Mouse (Mus musculus): ENCODE measurements at regions not wholly inside any gene's neighbourhood (a gene's known extent, or its start where the extent isn't known, plus 50 kb on each side); places are given as distances from the start of the nearest gene placed in this dataset.

DNA sequence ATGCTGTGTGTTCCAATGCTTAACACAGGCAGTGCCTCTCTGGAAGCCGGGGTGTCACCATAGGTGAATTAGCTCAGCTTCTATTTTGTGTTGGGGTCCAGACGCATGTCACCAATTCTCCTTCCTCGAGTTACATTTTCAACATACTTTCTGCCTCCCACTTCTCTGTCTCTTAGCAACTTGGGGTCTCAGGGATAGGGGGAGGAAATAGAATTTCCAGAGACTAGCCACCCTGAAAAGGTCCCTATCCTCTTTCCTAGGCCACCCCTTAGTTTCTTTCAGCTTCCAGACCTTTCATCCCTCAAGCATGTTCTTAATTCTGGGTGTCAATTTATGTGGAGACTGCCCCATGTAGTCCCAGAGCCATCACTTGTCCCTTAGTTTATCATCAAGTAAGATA lies 135.6 kb downstream of the Kcna5 start:
- no peak for DNase-seq (ENCODE audit: low read depth)

DNA sequence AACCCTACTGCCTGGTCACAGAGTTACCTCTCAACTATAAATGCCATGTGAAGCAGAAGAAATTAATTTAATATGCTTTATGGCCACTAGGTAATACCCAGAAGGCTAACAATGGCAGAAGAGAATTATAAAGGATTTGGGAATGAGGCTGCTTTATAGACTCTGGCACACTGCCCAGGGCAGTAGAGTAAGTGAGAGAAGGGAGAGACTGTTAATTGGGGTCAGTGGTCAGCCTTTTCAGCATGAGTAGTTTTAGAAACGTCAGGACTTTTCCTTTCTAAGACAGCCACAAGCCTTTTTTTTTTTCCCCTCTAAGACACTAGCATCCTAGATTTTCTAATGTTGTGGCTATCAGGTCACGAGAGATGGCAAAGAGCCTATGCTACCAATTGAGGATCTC lies 136.6 kb downstream of the Kcna5 start:
- peak; percentile 60 for DNase-seq (ENCODE audit: low read depth)
- TF ChIP-seq POLR2A (IDR thresholded peaks at IDR 0.05; ENCODE audit: borderline replicate concordance, extremely low read depth, insufficient read depth, insufficient read length, poor library complexity, severe bottlenecking): no peak
- TF ChIP-seq CTCF (IDR thresholded peaks at IDR 0.05; ENCODE audit: borderline replicate concordance, extremely low read depth, insufficient read depth, insufficient read length): no peak

More for the DNA sequence above, 135.6 kb downstream of the Kcna5 start:
- TF ChIP-seq POLR2A (IDR thresholded peaks at IDR 0.05; ENCODE audit: borderline replicate concordance, extremely low read depth, insufficient read depth, insufficient read length, poor library complexity, severe bottlenecking): no peak
- no peak for TF ChIP-seq CTCF (IDR thresholded peaks at IDR 0.05; ENCODE audit: borderline replicate concordance, extremely low read depth, insufficient read depth, insufficient read length)

DNA sequence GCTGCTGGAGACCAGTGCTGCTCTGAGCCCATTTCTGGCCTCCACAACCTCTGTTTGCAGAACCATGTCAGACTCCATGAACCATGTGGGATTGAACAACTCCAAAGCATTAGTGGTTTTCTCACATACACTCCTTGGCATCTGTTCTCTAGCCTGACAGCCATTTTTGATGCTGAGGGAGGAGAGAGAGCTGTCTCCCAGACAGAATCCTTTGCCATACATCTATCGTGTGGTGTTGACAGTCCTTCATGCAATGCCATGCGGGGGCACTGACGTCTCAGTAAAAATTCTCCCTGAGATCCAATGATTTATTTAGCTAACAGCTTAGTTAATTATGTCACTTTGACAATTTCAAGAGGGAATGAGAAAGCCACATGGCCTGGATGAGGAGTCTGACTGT lies 140.2 kb downstream of the Kcna5 start:
- TF ChIP-seq CTCF (IDR thresholded peaks at IDR 0.05; ENCODE audit: borderline replicate concordance, extremely low read depth, insufficient read depth, insufficient read length) (no peak), POLR2A (IDR thresholded peaks at IDR 0.05; ENCODE audit: borderline replicate concordance, extremely low read depth, insufficient read depth, insufficient read length, poor library complexity, severe bottlenecking) (no peak)
- DNase-seq (ENCODE audit: low read depth): peak; percentile 61

DNA sequence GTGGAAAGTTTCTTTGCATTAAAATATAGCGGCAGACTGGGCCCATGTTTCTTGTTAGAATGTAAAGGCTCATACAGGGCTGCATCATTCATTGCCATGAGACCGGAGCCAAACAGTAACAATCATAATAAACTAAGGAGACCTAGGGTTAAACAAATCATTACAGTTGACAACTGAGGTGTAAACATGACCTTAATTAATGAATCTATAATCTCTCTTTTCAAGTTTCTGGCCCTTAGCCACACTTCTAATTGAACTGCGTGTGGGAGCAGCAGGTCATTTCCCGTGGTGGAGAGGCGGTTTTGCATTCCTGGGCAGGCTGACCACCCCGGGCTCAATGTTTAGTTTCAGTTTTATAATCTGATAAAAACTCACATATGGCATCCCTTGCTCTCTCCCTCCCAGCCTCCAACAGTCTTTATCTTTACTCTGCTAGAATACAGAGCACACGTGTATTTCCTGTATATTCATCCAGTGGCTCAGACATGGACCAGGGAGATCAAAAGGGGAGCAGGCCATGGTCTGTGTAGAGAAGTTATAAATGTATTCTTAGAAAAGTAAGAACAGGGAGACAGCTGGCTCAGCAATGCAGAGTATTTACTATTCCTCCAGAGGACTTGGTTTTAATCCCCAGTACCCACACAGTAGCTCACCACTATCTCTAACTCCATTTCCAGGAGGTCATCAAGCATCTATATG lies 141.0 kb downstream of the Kcna5 start:
- TF ChIP-seq POLR2A (IDR thresholded peaks at IDR 0.05; ENCODE audit: borderline replicate concordance, extremely low read depth, insufficient read depth, insufficient read length, poor library complexity, severe bottlenecking) (no peak), CTCF (IDR thresholded peaks at IDR 0.05; ENCODE audit: borderline replicate concordance, extremely low read depth, insufficient read depth, insufficient read length) (no peak)
- DNase-seq (ENCODE audit: low read depth): peak; percentile 68

DNA sequence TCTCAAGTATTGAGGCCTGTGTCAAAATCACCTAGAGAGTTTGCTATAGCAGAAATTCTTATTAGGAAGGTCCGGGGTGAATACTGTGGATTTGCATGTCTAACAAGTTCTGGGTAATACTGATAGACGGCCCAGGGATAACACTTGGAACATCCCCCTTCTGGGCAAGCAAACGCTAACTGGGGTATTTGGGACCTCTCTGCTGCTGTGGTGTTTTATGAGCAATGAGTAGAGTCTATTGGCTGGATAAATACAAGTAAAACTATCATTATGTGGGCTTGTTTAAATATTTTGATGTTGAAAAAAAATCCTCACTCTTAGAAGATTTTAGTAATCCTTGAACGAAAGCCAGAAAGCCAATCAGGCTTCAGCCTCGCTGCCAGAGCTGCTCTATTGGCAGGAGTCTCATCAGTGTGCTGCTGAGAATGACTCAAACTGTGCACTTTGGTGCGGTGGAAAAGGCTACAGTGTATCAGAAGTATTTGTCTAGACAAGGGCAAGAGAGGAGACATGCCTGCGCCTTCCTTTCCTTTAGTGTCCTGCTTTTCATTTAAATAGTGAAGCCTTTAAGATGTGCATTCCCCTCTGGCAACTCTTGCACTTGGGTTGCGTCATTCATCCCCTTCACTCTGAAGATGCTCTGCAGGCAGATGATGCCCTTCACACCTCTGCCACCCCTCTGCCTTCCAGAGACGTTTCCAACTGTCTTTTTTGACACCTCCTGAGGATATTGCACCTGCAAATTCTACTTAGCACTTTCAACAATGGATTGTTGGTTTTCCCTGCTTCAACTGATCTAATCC lies 150.8 kb downstream of the Kcna5 start:
- DNase-seq (ENCODE audit: low read depth): peak; percentile 59
- no peak for TF ChIP-seq POLR2A (IDR thresholded peaks at IDR 0.05; ENCODE audit: borderline replicate concordance, extremely low read depth, insufficient read depth, insufficient read length, poor library complexity, severe bottlenecking)
- TF ChIP-seq CTCF (IDR thresholded peaks at IDR 0.05; ENCODE audit: borderline replicate concordance, extremely low read depth, insufficient read depth, insufficient read length): no peak

DNA sequence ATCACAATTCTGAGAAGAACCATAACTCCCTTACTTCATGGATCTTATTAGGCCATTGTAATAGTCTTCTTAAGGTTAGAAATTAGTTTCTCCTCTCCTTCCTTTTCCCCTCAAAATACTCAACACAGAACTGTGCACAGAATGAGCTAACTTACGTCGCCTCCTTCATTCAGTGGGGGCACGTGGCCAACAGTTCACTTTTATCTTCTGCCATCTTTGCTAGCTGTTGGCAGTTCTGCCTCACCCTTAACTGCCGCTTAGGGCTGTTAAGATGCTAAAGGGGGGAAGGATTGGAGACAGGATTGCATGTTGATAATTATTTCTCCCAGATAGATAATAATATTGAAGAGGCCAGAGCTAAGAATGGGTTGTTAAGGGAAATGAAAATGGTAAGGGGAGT lies 158.0 kb downstream of the Kcna5 start:
- peak; percentile 73 for DNase-seq (ENCODE audit: low read depth)
- TF ChIP-seq CTCF (IDR thresholded peaks at IDR 0.05; ENCODE audit: borderline replicate concordance, extremely low read depth, insufficient read depth, insufficient read length): no peak
- TF ChIP-seq POLR2A (IDR thresholded peaks at IDR 0.05; ENCODE audit: borderline replicate concordance, extremely low read depth, insufficient read depth, insufficient read length, poor library complexity, severe bottlenecking): no peak

DNA sequence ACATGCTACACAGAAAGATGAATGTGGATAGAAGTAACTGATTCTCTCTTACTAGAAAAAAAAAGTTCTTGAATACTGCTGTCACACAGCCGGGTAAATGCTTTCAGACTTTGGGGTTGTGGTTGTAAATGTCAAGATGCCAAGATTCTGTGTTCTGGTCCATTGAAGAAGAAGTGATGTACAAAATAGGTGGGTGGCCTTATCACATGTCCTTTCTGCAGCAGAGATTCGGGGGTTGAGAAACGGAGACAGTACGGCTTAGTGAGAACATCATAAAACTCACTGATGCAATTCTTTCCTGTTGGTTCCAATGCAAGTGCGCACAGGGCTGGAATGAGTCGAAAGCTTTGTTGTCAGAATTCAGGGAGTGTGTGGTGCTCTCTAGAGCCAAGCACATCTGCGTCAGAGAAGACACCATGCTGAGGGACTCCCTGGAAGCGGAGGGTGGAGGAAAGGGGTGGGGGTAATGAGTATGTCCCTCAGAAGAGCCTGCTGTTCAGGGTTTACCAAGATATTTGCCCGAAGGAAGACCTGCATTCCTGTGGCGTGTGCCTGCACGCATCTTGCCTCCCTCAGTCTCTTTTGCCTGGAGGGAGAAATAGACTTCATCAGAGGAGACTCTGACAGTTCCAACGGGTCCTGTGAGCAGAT lies 160.1 kb downstream of the Kcna5 start:
- TF ChIP-seq CTCF (IDR thresholded peaks at IDR 0.05; ENCODE audit: borderline replicate concordance, extremely low read depth, insufficient read depth, insufficient read length): no peak
- no peak for TF ChIP-seq POLR2A (IDR thresholded peaks at IDR 0.05; ENCODE audit: borderline replicate concordance, extremely low read depth, insufficient read depth, insufficient read length, poor library complexity, severe bottlenecking)
- DNase-seq (ENCODE audit: low read depth): no peak

DNA sequence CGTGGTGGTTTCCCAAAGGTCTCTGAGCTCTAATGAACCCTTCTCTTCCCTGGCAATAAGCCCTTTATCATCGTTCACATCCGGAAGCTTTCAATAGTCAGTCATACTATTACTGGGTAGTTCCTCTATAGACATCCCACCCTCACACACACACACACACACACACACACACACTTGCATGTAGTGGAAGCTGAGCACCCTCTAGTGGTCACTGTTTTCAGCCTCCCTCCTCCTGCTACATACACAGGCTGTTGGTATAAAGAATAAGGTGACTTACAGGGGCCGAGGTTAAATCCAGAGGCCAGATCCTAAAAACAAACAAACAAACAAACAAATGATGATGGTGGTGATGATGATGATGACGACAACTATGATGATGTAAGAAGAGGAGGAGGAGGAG lies 163.2 kb downstream of the Kcna5 start:
- peak; percentile 82 for DNase-seq (ENCODE audit: low read depth)
- TF ChIP-seq POLR2A (IDR thresholded peaks at IDR 0.05; ENCODE audit: borderline replicate concordance, extremely low read depth, insufficient read depth, insufficient read length, poor library complexity, severe bottlenecking) (no peak), CTCF (IDR thresholded peaks at IDR 0.05; ENCODE audit: borderline replicate concordance, extremely low read depth, insufficient read depth, insufficient read length) (peak; percentile 69; the same call in 1 of the 2 replicates)

DNA sequence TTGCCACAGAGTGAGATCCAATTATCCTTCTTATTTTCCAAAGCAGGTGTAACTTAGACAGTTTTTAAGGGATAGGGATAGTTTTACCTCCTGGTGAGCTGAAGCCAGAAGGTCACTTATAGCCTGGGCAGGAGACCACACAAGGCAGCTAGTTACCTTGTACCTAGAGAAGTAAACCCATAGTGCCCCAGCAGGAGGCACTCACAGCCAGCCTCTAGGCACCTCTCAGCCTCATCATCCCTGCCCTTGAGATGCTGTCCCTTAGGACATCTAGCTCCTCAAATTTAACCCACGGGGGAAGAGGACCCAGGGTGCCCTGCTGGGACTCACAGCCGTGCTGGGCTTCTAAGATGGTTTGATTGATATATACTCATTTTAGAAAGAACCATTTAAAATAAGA lies 163.7 kb downstream of the Kcna5 start:
- no peak for DNase-seq (ENCODE audit: low read depth)
- no peak for TF ChIP-seq POLR2A (IDR thresholded peaks at IDR 0.05; ENCODE audit: borderline replicate concordance, extremely low read depth, insufficient read depth, insufficient read length, poor library complexity, severe bottlenecking)
- TF ChIP-seq CTCF (IDR thresholded peaks at IDR 0.05; ENCODE audit: borderline replicate concordance, extremely low read depth, insufficient read depth, insufficient read length): no peak

DNA sequence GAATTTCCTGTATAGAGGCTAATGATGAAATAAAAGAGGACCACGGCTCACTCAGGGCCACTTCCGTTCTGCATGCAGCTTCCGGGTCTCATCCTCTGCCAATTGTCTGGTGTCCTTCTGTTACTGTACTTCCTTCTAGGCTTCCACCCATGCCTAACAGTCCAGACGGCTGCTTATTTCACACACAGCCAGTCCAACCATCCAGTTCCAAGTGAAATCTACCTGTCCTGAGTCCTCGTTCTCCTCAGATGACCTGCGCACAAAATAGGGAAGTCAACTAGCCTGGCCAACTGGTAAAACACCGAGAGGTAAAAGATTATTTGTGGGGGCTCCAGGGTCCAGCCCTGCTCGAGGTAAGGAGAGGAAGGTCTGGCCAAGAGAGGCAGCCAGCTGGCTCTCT lies 169.7 kb downstream of the Kcna5 start:
- DNase-seq (ENCODE audit: low read depth): no peak
- TF ChIP-seq POLR2A (IDR thresholded peaks at IDR 0.05; ENCODE audit: borderline replicate concordance, extremely low read depth, insufficient read depth, insufficient read length, poor library complexity, severe bottlenecking) (no peak), CTCF (IDR thresholded peaks at IDR 0.05; ENCODE audit: borderline replicate concordance, extremely low read depth, insufficient read depth, insufficient read length) (no peak)

DNA sequence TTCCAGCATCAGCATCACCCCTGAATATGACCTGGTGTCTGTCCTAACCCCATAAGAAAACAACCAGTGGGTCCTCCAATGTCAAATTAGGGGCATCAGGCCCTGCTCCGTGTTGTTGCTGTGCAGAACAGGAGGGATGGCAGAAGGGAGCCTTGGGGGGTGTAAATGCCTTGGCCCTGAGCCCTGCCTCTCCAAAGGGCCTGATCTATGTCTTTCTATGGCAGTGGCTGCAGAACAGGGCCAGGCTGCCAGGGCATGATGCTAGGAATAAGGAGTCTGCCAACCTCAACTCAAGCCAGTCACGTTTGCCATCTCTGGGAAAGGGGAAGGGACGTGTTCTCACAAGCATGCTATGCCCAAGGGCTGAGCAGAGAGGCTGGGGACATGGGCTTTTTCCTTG lies 172.9 kb downstream of the Kcna5 start:
- TF ChIP-seq POLR2A (IDR thresholded peaks at IDR 0.05; ENCODE audit: borderline replicate concordance, extremely low read depth, insufficient read depth, insufficient read length, poor library complexity, severe bottlenecking) (no peak), CTCF (IDR thresholded peaks at IDR 0.05; ENCODE audit: borderline replicate concordance, extremely low read depth, insufficient read depth, insufficient read length) (no peak)
- peak; percentile 65 for DNase-seq (ENCODE audit: low read depth)
